Mouse (Mus musculus): ENCODE results near the gene Farp1. TPM values are rescaled to one million over a fixed set of nuclear protein-coding genes. Genes with fewer than 3 reads are reported as not detected.

Gene Farp1
- polyA plus RNA-seq, 1 experiment from 2014 or later, result 32.5 TPM

DNA sequence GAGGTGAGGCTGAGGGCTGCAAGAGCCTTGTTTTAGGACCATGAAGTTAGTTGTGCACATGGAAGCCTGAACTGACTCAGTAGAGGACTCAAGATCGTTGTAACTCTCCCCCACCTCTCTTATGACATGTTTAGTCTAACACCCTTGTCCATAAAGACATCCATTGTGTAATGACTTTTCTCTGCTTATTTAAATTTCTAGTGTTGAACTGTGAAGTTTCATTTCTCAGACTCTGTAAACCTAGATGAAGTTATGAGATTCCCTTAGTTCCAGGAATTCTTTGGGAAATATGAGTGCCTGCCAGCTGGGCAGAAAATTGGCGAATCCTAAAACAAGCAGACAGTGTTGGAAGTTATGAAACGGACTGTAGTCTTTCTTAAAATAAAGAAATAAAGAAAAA lies 170.5 kb downstream of the Farp1 start:
- Histone ChIP-seq H3K4me3 (replicated peaks) (no peak overlapping the region), H3K4me2 (replicated peaks) (no peak overlapping the region; the same call in 1 of the 2 replicates), H3K27me3 (no peaks in the 10 kb centered on the region), H3K9ac (no peak overlapping the region), H3K4me1 (peaks cover 18% of the 10 kb centered on the region), H3K36me3 (0 out of 2 replicates have a peak, but pooled peaks cover 4% of the 10 kb centered on the region), H3K9me3 (replicated peaks) (no peaks in the 10 kb centered on the region), H3K27ac (replicated peaks) (peak overlapping the region; percentile 78)
- no peak for ATAC-seq (ENCODE audit: insufficient number of reproducible peaks, low FRiP score, low TSS enrichment, low read depth)
- 37% methylated on average over 3 of the region's 3 CpGs for WGBS

DNA sequence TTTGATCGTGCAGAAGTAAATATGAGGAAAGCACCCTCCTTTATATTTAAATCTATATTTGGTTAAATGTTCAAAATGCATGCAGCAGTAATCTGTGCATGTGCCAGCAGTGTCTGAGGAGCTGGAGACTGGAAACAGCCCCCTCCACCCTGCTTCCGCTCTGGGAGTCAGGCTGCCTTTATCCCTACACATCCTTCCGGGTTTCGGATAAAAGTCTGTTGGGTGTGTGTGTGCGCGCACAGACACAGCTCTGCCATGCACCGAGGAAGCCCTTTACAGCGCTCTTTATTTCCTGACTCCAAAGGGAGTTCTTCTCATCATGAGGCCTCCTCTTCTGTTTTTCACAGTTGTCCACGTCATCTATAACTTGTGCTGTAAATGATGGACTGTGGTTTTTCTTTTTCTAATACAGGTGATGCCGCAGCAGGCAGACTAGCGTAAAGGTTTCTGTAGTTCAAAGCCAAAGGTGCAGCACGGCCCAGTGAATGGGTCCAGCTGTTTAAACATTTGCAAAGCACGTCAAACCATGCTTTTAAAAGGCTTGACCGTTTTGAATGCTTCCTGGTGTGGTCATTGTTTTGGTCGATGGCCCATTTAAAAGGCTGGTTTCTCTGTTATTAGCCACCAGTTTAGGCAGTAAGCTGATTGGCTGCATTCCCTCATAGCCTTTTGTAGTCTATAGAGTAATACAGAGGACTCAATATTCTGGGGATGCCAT lies 172.6 kb downstream of the Farp1 start:
- whole genome bisulfite sequencing, result 77% methylated on average over 15 of the region's 15 CpGs
- no peak for ATAC-seq (ENCODE audit: insufficient number of reproducible peaks, low FRiP score, low TSS enrichment, low read depth)

DNA sequence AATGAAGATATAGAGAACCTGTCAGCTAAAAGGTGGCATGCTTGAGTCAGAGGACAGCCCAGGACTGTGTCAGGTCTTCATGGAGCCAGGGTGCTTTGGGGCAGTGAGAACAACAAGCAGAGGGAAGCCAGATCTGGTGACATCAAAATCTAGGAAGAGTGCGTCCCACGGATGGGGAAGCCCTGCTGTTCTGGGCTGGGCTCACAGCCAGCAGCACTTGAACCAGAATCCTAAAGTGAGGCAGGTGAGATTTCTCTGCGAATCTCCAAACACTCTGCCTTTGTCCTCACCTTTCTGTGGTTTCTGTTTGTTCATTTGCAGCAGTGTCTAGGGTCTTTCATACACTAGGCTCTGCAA lies 173.1 kb downstream of the Farp1 start:
- Histone ChIP-seq H3K9ac (no peak overlapping the region), H3K36me3 (peaks cover 10% of the 10 kb centered on the region; the same call in 1 of the 2 replicates), H3K9me3 (replicated peaks) (no peaks in the 10 kb centered on the region), H3K4me1 (peaks cover 15% of the 10 kb centered on the region), H3K27me3 (no peaks in the 10 kb centered on the region), H3K4me2 (replicated peaks) (no peak overlapping the region), H3K4me3 (replicated peaks) (no peak overlapping the region), H3K27ac (replicated peaks) (no peak overlapping the region)
- no peak for ATAC-seq (ENCODE audit: insufficient number of reproducible peaks, low FRiP score, low TSS enrichment, low read depth)
- 78% methylated on average over 3 of the region's 3 CpGs for WGBS

More for the DNA sequence above, 172.6 kb downstream of the Farp1 start:
- H3K4me3 ChIP-seq (replicated peaks), result no peak overlapping the region
- H3K36me3 ChIP-seq, result peaks cover 10% of the 10 kb centered on the region; the same call in 1 of the 2 replicates
- no peak overlapping the region; the same call in 1 of the 2 replicates for H3K27ac ChIP-seq (replicated peaks)
- H3K9ac ChIP-seq, result no peak overlapping the region
- H3K4me1 ChIP-seq, result peaks cover 15% of the 10 kb centered on the region
- H3K9me3 ChIP-seq (replicated peaks), result no peaks in the 10 kb centered on the region
- H3K4me2 ChIP-seq (replicated peaks), result no peak overlapping the region
- no peaks in the 10 kb centered on the region for H3K27me3 ChIP-seq

DNA sequence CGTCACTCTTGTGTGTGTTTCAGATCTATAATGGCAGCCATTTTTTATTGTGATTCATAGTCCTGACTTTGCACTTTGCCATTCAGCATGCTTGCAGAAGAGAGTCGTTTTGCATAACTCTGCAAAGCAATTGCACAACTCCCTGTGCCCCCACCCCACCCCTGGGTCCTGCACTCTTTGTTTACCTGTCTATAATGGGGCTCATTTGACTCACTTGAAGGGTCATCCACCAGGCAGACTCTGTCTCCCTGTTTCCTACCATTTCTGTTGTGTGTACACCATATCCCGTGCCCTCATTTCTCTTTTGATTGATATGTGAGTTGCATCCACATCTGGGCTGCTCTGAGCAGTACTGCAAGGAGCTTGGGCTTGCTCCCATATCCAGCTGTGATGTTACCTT lies 175.3 kb downstream of the Farp1 start:
- Histone ChIP-seq H3K4me2 (replicated peaks) (no peak overlapping the region), H3K4me3 (replicated peaks) (no peak overlapping the region), H3K36me3 (peaks cover 10% of the 10 kb centered on the region; the same call in 1 of the 2 replicates), H3K27ac (replicated peaks) (no peak overlapping the region), H3K27me3 (no peaks in the 10 kb centered on the region), H3K9me3 (replicated peaks) (no peaks in the 10 kb centered on the region), H3K4me1 (peaks cover 13% of the 10 kb centered on the region), H3K9ac (no peak overlapping the region)
- WGBS, result 78% methylated on average over 3 of the region's 3 CpGs
- no peak for ATAC-seq (ENCODE audit: insufficient number of reproducible peaks, low FRiP score, low TSS enrichment, low read depth)

DNA sequence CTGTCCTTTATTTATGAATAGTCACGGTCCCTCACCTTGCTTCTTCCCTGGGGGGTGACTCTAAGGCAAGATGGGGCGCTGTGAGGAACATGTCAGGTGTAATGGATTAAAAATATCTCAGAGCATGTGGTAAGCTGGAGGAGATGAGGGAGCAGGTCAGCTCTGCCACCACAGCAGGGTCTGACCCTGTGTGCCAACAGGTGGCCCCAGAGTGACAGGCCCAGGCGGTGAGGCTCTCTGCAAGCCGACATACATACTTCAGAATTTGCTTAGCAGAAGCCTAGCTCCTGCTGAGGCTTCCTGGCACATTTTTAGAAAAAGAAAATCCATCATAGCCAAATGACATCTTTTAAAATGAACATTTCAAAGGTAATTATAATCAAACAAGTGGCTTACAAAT lies 178.7 kb downstream of the Farp1 start:
- Histone ChIP-seq H3K4me2 (replicated peaks) (no peak overlapping the region), H3K36me3 (peaks cover 10% of the 10 kb centered on the region; the same call in 1 of the 2 replicates), H3K27ac (replicated peaks) (no peak overlapping the region), H3K27me3 (no peaks in the 10 kb centered on the region), H3K4me1 (peaks cover 25% of the 10 kb centered on the region), H3K9ac (no peak overlapping the region), H3K9me3 (replicated peaks) (no peaks in the 10 kb centered on the region), H3K4me3 (replicated peaks) (no peak overlapping the region)
- 75% methylated on average over 4 of the region's 4 CpGs for WGBS
- no peak for ATAC-seq (ENCODE audit: insufficient number of reproducible peaks, low FRiP score, low TSS enrichment, low read depth)

DNA sequence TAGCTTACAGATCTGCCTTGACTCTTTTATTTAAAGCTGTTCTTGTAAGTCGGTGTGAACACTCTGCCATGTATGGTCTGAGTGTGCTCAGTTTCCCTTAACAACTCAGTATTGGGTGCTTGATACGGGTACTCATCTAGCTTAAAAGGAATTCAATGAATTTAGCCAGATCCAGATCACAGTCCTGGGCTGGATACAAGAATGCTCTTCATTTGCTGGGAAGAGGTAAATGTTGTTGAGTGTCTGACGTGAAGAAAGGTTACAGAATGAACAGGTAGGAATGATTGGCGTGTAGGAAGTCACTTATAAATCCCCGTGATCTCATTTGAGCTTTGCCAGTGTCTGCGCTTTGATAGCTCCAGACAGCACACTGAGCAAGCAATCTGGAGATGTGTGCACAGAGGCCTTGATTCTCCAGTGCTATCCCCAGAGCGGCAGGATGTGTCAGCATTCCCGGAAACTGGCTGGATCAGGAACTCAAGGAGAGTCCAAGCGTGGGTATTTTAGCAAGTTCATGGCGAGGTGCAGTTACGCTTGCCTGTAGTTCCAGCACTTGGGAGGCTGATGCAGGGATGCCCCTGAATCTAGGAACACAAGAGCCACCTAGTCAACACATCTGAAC lies 179.7 kb downstream of the Farp1 start:
- 83% methylated on average over 11 of the region's 11 CpGs for WGBS
- no peaks in the 10 kb centered on the region for H3K9me3 ChIP-seq (replicated peaks)
- H3K27ac ChIP-seq (replicated peaks), result peak overlapping the region; percentile 51; the same call in 1 of the 2 replicates
- no peak overlapping the region for H3K4me2 ChIP-seq (replicated peaks)
- ATAC-seq (ENCODE audit: insufficient number of reproducible peaks, low FRiP score, low TSS enrichment, low read depth), result no peak
- peaks cover 10% of the 10 kb centered on the region; the same call in 1 of the 2 replicates for H3K36me3 ChIP-seq
- H3K4me3 ChIP-seq (replicated peaks), result no peak overlapping the region
- no peak overlapping the region for H3K9ac ChIP-seq
- H3K4me1 ChIP-seq, result peaks cover 28% of the 10 kb centered on the region
- no peaks in the 10 kb centered on the region for H3K27me3 ChIP-seq

DNA sequence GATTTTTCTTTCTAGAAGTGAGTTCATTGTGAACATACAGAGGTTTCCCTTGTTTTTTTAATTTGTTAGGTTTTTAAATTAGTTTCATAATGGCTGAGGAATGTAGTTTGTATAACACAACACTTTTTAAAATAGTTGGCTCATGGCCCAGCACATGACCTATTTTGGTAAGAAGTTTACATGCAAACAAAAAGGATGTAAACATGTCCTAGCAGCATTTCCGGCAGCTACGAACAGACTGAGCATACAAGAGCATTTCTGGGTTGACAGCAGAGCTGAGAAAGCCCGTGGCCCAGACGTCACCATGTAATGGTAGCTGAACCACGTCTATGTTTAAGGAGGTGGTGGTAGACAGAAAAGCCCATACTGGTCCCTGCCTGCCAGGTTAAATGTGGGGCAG lies 180.8 kb downstream of the Farp1 start:
- H3K9me3 ChIP-seq (replicated peaks), result no peaks in the 10 kb centered on the region
- peaks cover 28% of the 10 kb centered on the region for H3K4me1 ChIP-seq
- no peak overlapping the region for H3K4me3 ChIP-seq (replicated peaks)
- 32% methylated on average over 5 of the region's 5 CpGs for WGBS
- H3K36me3 ChIP-seq, result peaks cover 14% of the 10 kb centered on the region
- no peak overlapping the region for H3K9ac ChIP-seq
- ATAC-seq (ENCODE audit: insufficient number of reproducible peaks, low FRiP score, low TSS enrichment, low read depth), result no peak
- H3K27me3 ChIP-seq, result no peaks in the 10 kb centered on the region
- no peak overlapping the region for H3K4me2 ChIP-seq (replicated peaks)
- H3K27ac ChIP-seq (replicated peaks), result peak overlapping the region; percentile 41; the same call in 1 of the 2 replicates

DNA sequence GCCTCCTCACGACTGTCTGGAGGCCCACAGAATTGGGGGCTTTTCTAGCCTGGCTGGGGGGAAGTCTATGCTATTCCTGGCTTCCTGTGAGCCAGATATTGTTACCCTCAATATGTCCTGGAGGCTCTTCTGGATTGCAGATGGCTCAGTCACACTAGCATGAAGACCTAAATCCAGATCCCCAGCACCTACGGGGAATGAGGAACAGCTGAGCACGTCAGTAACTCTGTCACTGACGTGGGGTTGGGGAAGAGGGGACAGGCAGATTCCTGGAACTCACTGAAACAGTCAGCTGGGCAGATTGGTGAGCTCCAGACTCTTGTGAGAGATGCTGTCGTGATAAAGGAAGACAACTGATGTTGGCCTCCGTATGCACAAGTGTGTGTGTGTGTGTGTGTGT lies 181.7 kb downstream of the Farp1 start:
- H3K27ac ChIP-seq (replicated peaks), result peak overlapping the region; percentile 1; the same call in 1 of the 2 replicates
- no peaks in the 10 kb centered on the region for H3K9me3 ChIP-seq (replicated peaks)
- H3K4me2 ChIP-seq (replicated peaks), result no peak overlapping the region
- H3K36me3 ChIP-seq, result peaks cover 22% of the 10 kb centered on the region
- no peak overlapping the region for H3K9ac ChIP-seq
- no peak overlapping the region for H3K4me3 ChIP-seq (replicated peaks)
- no peak for ATAC-seq (ENCODE audit: insufficient number of reproducible peaks, low FRiP score, low TSS enrichment, low read depth)
- peaks cover 28% of the 10 kb centered on the region for H3K4me1 ChIP-seq
- WGBS, result 39% methylated on average over 6 of the region's 6 CpGs
- H3K27me3 ChIP-seq, result no peaks in the 10 kb centered on the region

DNA sequence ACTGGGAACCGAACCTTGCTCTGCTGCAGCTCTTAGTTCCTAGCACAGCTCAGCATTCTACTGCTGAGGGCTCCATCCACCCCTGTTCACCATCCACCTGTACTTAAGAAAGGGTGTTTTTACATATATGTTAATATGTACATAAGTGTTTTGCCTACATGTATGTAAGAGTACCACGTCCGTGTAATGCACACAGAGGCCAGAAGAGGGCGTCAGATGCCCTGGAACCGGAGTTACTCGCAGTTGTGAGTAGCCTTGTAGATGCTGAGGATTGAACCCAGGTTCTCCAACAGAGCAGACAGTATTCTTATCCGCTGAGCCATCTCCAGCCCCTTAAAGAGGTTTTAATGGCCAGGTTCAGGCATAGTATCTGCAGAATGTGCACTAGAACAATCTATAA lies 183.6 kb downstream of the Farp1 start:
- H3K4me1 ChIP-seq, result peaks cover 28% of the 10 kb centered on the region
- peaks cover 27% of the 10 kb centered on the region for H3K36me3 ChIP-seq
- WGBS, result 83% methylated on average over 7 of the region's 7 CpGs
- no peak for ATAC-seq (ENCODE audit: insufficient number of reproducible peaks, low FRiP score, low TSS enrichment, low read depth)
- H3K9me3 ChIP-seq (replicated peaks), result no peaks in the 10 kb centered on the region
- H3K9ac ChIP-seq, result no peak overlapping the region
- H3K27me3 ChIP-seq, result no peaks in the 10 kb centered on the region
- H3K4me2 ChIP-seq (replicated peaks), result no peak overlapping the region
- no peak overlapping the region for H3K4me3 ChIP-seq (replicated peaks)
- no peak overlapping the region for H3K27ac ChIP-seq (replicated peaks)

DNA sequence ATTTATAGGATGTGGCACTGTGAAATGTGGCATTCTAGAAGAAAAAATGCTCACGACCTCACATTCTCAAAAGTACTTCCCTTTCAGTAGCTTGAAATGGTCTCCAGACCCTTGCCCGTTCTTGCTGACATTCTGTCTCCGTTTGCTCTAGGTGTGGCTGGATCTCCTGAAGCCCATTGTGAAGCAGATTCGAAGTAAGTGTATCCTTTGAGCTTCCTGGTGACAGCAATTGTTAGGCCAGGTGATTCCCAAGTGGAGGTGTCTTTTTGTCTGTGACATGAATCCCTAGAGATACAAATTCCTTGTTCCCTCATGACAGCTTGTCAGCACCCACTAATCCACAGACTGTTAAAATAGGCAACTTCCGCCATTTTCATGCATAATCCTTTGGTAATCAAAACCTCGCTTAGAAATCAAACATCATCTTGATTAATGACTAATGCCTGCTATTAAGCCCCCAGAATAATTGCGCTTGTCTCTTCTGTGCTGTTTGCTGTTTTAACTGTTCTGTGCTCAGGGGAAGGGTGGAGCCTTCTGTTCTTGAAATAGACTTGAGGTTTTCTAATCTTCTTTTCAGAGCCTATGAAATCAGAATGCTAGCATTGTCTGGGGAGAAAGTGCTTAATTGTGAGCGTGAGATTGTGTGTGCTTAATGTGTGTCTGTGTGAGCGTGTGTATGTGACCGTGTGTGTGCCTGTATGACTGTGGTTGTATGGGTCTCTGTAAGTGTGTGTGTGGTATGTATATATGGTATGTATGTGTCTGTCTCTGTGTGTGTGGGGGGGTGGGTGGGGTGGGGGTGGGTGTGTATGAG lies 184.4 kb downstream of the Farp1 start:
- Histone ChIP-seq H3K9ac (no peak overlapping the region), H3K4me1 (peaks cover 28% of the 10 kb centered on the region), H3K4me3 (replicated peaks) (no peak overlapping the region), H3K36me3 (peaks cover 31% of the 10 kb centered on the region), H3K27ac (replicated peaks) (no peak overlapping the region), H3K9me3 (replicated peaks) (no peaks in the 10 kb centered on the region), H3K27me3 (no peaks in the 10 kb centered on the region), H3K4me2 (replicated peaks) (no peak overlapping the region)
- WGBS, result 67% methylated on average over 10 of the region's 10 CpGs
- no peak for ATAC-seq (ENCODE audit: insufficient number of reproducible peaks, low FRiP score, low TSS enrichment, low read depth)

DNA sequence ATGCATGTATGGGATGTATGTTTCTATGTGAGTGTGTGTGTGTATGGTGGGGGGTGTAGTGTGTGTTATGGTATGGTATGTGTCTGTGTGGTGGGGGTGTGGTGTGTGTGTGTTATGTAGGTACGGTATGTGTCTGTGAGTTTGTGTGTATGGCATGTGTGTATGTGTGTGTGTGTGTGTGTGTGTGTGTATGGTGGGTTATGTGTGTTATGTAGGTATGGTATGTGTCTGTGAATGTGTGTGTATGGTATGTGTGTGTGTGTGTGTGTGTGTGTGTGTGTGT lies 185.0 kb downstream of the Farp1 start:
- no peaks in the 10 kb centered on the region for H3K9me3 ChIP-seq (replicated peaks)
- H3K4me1 ChIP-seq, result peaks cover 26% of the 10 kb centered on the region
- H3K27me3 ChIP-seq, result no peaks in the 10 kb centered on the region
- no peak overlapping the region for H3K9ac ChIP-seq
- no peak overlapping the region for H3K27ac ChIP-seq (replicated peaks)
- no peak overlapping the region for H3K4me3 ChIP-seq (replicated peaks)
- peaks cover 31% of the 10 kb centered on the region for H3K36me3 ChIP-seq
- H3K4me2 ChIP-seq (replicated peaks), result no peak overlapping the region
- 100% methylated on average over 1 of the region's 1 CpGs for WGBS
- ATAC-seq (ENCODE audit: insufficient number of reproducible peaks, low FRiP score, low TSS enrichment, low read depth), result no peak
